Mouse (Mus musculus) myocyte (in vitro differentiated cells): ENCODE results near the gene Wdcp.

Experiments used
- CEBPB ChIP-seq: IDR thresholded peaks from 2 replicates; pipeline ENCODE4 v1.6.1; 2011; ENCODE audit warnings: mild to moderate bottlenecking, moderate library complexity; ENCODE audit not compliant: poor library complexity, insufficient read depth, severe bottlenecking
- E2F4 ChIP-seq: IDR thresholded peaks from one replicate; pipeline ENCODE4 v1.6.1; 2011; ENCODE audit warnings: mild to moderate bottlenecking, control low read depth, moderate library complexity; ENCODE audit not compliant: insufficient read depth
- MAX ChIP-seq: IDR thresholded peaks from one replicate; pipeline ENCODE4 v1.6.1; 2011; ENCODE audit warnings: low read depth, mild to moderate bottlenecking, control low read depth
- MYOD1 ChIP-seq, 3 experiments: IDR thresholded peaks; one replicate each; pipeline ENCODE4 v1.6.1; 2011; ENCODE audit warnings: control low read depth in 2 of 3, low read depth in 2 of 3, mild to moderate bottlenecking in 2 of 3, moderate library complexity in 1 of 3; ENCODE audit not compliant: insufficient read length in 2 of 3, control insufficient read depth in 1 of 3
- MYOG ChIP-seq, 3 experiments: IDR thresholded peaks; one replicate each; pipeline ENCODE4 v1.6.1; 2011; ENCODE audit warnings: control low read depth in 2 of 3, low read depth in 2 of 3, mild to moderate bottlenecking in 2 of 3; ENCODE audit not compliant: insufficient read length in 2 of 3, control insufficient read depth in 1 of 3, insufficient read depth in 1 of 3
- POLR2A ChIP-seq: IDR thresholded peaks from one replicate; pipeline ENCODE4 v1.6.1; 2011; ENCODE audit warnings: low read depth, mild to moderate bottlenecking, control low read depth, moderate library complexity; ENCODE audit not compliant: insufficient read length
- POLR2AphosphoS2 ChIP-seq: IDR thresholded peaks from one replicate; pipeline ENCODE4 v1.6.1; 2011; ENCODE audit warnings: low read depth, control low read depth; ENCODE audit not compliant: insufficient read length
- REST ChIP-seq: IDR thresholded peaks from one replicate; pipeline ENCODE4 v1.6.1; 2011; ENCODE audit warnings: mild to moderate bottlenecking, control low read depth, moderate library complexity; ENCODE audit not compliant: insufficient read depth, insufficient read length
- SRF ChIP-seq: IDR thresholded peaks from one replicate; pipeline ENCODE4 v1.6.1; 2011; ENCODE audit warnings: low read depth; ENCODE audit not compliant: control insufficient read depth, insufficient read length
- TCF12 ChIP-seq: IDR thresholded peaks from one replicate; pipeline ENCODE4 v1.6.1; 2011; ENCODE audit warnings: mild to moderate bottlenecking, control low read depth; ENCODE audit not compliant: poor library complexity, insufficient read depth, severe bottlenecking
- TCF3 ChIP-seq: IDR thresholded peaks from one replicate; pipeline ENCODE4 v1.6.1; 2011; ENCODE audit warnings: low read depth, control low read depth; ENCODE audit not compliant: insufficient read length
- USF1 ChIP-seq: IDR thresholded peaks from one replicate; pipeline ENCODE4 v1.6.1; 2011; ENCODE audit warnings: low read depth, mild to moderate bottlenecking, control low read depth, moderate library complexity

GRCm38 (mm10) chr12:4872273-4872672 lies 29.2 kb downstream of the Wdcp start:
- no peak for TF ChIP-seq POLR2A
- TF ChIP-seq TCF12, result no peak
- no peak for TF ChIP-seq MYOG (IDR thresholded peaks at IDR 0.05; ENCODE audit: control insufficient read depth in 1 of 3, insufficient read depth in 1 of 3, insufficient read length in 2 of 3, low read depth in 2 of 3)
- no peak for TF ChIP-seq REST
- TF ChIP-seq USF1, result no peak
- no peak for TF ChIP-seq E2F4
- TF ChIP-seq MAX, result no peak
- TF ChIP-seq POLR2AphosphoS2, result no peak
- no peak for TF ChIP-seq SRF
- TF ChIP-seq CEBPB, result no peak
- no peak for TF ChIP-seq TCF3
- no peak for TF ChIP-seq MYOD1 (IDR thresholded peaks at IDR 0.05; ENCODE audit: control insufficient read depth in 1 of 3, insufficient read length in 2 of 3, low read depth in 2 of 3)
